Mouse (Mus musculus) hindbrain, postnatal 0 days (tissue): Measurements from ENCODE around the gene Git1. TPM values are rescaled to one million over a fixed set of nuclear protein-coding genes. Genes with fewer than 3 reads are reported as not detected.

Experiments
- ATAC-seq: fragments of 200-750 bp; cut with Nextera tagmentation; 2 replicates; pipeline ENCODE4 v1.8.0; 2017; ENCODE audit warnings: mild to moderate bottlenecking, moderate TSS enrichment, moderate library complexity
- DNase-seq: peaks from one replicate; pipeline ENCODE4 v3.0.0-alpha.2; 2015; ENCODE audit warnings: low spot score
- H3K27ac ChIP-seq: fragments of 300-500 bp; sonication (generic); 2 replicates; pipeline ENCODE4 v1.5.1; 2014; ENCODE audit warnings: mild to moderate bottlenecking
- H3K27me3 ChIP-seq: fragments of 300-500 bp; sonication (generic); 2 replicates; pipeline ENCODE4 v1.6.1; 2014; ENCODE audit warnings: low read length, mixed read lengths; ENCODE audit not compliant: insufficient read depth
- H3K36me3 ChIP-seq: fragments of 300-500 bp; sonication (generic); 2 replicates; pipeline ENCODE4 v1.6.1; 2014; ENCODE audit warnings: low read length, mixed read lengths; ENCODE audit not compliant: insufficient read depth
- H3K4me1 ChIP-seq: fragments of 300-500 bp; sonication (generic); 2 replicates; pipeline ENCODE4 v1.6.1; 2014; ENCODE audit warnings: antibody characterized with exemption, low read length, mixed read lengths; ENCODE audit not compliant: insufficient read depth
- H3K4me2 ChIP-seq: fragments of 300-500 bp; sonication (generic); 2 replicates; pipeline ENCODE4 v1.6.1; 2014; ENCODE audit warnings: low read depth, mild to moderate bottlenecking, low read length, moderate library complexity, mixed read lengths
- H3K4me3 ChIP-seq: fragments of 300-500 bp; sonication (generic); 2 replicates; pipeline ENCODE4 v1.5.1; 2014; ENCODE audit warnings: low read length
- H3K9ac ChIP-seq: fragments of 300-500 bp; sonication (generic); replicated peaks from 2 replicates; pipeline ENCODE4 v1.6.1; 2014; ENCODE audit warnings: mild to moderate bottlenecking, low read length, moderate library complexity, mixed read lengths
- H3K9me3 ChIP-seq: fragments of 300-500 bp; sonication (generic); 2 replicates; pipeline ENCODE4 v1.6.1; 2016; ENCODE audit warnings: low read length, mixed read lengths
- CTCF ChIP-seq: IDR thresholded peaks from 2 replicates; pipeline ENCODE4 v1.5.1; 2016; ENCODE audit warnings: antibody characterized with exemption, control low read depth, low read depth
- WGBS: fragments of 180-500 bp; shearing (Covaris S2); extraction: QIAGEN DNeasy Blood & Tissue Kit; methylation state at CpG from one replicate; pipeline ENCODE4 v1.1.7; 2014; 5-methylcytosine and 5-hydroxymethylcytosine counted together
- polyA plus RNA-seq: library from polyadenylated mRNA; unstranded; fragments of >200 nt; fragmentation: Nextera tagmentation; extraction: Ambion mirVana; gene quantifications from 2 replicates; pipeline ENCODE4 v1.2.1, GENCODE M21; 2015
- total RNA-seq: library from RNA; depleted of rRNA; stranded (reverse); fragments of >200 nt; gene quantifications from 2 replicates; pipeline ENCODE4 v1.2.3, GENCODE M21; 2014

Gene Git1
- total and polyA plus RNA-seq, 2 experiments from 2014 or later = 15.0 to 127 TPM

DNA sequence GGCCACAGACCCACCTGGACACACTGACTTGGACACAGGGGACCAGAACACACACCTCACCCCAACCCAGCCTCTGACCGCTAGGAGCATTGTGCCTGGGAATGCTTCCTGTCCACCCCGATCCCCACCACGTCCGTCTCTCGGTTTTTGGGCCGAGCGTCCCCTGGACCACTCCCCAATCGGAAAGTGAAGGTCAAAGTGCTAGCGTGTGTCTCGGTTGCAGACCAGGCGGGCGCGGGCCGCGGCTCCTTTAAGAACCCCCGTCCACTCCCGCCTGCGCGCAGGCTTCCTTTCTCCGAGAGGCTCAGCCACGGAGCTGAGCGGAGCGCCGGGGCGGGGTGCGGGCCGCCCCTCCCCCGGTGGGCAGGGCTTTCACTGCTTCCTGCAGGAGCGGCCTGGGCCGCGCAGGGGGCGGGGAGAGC is 440 bp upstream of the Git1 start:
- peak; percentile 96 for DNase-seq
- peak overlapping the region; percentile 95 for H3K27ac ChIP-seq
- peaks cover 37% of the 10 kb centered on the region for H3K4me1 ChIP-seq
- H3K36me3 ChIP-seq = no peaks in the 10 kb centered on the region
- H3K9ac ChIP-seq = peak overlapping the region; percentile 97
- H3K27me3 ChIP-seq = no peaks in the 10 kb centered on the region
- peak; percentile 76 for ATAC-seq
- H3K9me3 ChIP-seq = no peaks in the 10 kb centered on the region
- WGBS = under 1% methylated on average over 30 of the region's 32 CpGs
- peak overlapping the region; percentile 94 for H3K4me2 ChIP-seq
- peak overlapping the region; percentile 93 for H3K4me3 ChIP-seq
- TF ChIP-seq CTCF = peak; percentile 41

DNA sequence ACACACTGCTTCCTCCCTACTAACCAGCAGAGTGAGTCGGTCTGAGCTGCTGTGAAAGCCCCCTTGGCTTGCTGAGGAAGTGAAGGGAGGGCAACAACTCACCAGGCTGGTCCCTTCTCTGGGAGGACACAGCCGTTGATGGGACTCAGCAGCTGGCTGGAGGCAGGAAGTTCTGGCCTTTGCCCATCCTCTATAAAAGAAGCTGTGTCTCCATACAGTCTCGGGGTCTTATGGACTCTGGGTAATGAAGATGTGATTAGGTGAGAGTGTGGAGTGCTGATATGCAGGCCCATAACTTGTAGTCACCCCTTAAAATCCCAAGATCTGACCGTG is 948 bp downstream of the Git1 start:
- DNase-seq (no peak), ATAC-seq (no peak)
- peak overlapping the region; percentile 94 for H3K4me2 ChIP-seq
- peaks cover 35% of the 10 kb centered on the region for H3K4me1 ChIP-seq
- no peak for TF ChIP-seq CTCF
- H3K9me3 ChIP-seq = no peaks in the 10 kb centered on the region
- H3K27me3 ChIP-seq = no peaks in the 10 kb centered on the region
- peaks cover 1% of the 10 kb centered on the region for H3K36me3 ChIP-seq
- WGBS = 28% methylated on average over 4 of the region's 4 CpGs
- peak overlapping the region; percentile 95 for H3K27ac ChIP-seq
- peak overlapping the region; percentile 97 for H3K9ac ChIP-seq
- peak overlapping the region; percentile 93 for H3K4me3 ChIP-seq

DNA sequence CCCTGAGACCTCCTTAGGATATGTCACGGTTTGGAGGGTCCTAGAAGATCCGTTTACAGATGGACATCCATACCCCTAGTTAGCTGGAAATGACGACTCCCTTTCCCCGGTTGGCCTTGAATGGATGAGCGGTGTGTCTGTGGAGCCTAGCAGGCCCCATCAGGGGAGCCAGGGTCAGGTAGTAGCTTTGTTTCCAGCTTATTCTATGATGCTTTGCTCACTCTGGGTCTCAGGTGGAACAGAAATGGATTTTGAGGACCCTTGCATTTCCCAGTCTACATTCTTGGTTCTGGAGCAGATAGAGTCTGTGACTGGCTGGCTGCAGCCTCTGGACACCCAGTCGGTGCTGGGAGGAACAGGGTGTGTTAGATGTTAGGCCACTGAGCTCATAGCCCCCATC is 1.4 kb downstream of the Git1 start:
- peaks cover 35% of the 10 kb centered on the region for H3K4me1 ChIP-seq
- no peak for ATAC-seq
- H3K27ac ChIP-seq = peak overlapping the region; percentile 95; the same call in 1 of the 2 replicates

DNA sequence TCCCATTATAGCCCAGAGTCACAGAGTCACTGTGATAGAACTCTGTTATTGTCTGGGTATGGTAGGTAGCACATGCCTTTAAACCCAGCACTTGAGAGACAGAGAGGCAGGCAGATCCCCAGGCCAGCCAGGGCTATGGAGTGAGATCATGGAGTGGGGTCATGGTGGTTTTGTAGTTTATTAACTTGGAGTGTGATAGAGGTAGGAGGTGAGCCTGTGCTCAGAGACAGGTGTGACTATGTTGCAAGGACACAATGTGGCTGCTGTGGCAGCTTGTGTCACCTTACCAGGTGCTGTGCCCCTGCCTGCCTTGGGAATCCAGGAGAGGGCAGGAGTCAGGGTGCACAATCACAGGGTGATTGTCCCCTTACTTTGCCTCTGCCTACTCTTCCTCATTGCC is 2.1 kb downstream of the Git1 start:
- Histone ChIP-seq H3K4me3 (no peak overlapping the region), H3K27me3 (no peaks in the 10 kb centered on the region), H3K36me3 (peaks cover 10% of the 10 kb centered on the region), H3K4me2 (no peak overlapping the region), H3K9ac (peak overlapping the region; percentile 97; the same call in 1 of the 2 replicates), H3K9me3 (no peaks in the 10 kb centered on the region), H3K27ac (no peak overlapping the region), H3K4me1 (peaks cover 36% of the 10 kb centered on the region)
- ATAC-seq = no peak
- no peak for TF ChIP-seq CTCF
- DNase-seq = no peak

More for the DNA sequence above, 1.4 kb downstream of the Git1 start:
- DNase-seq = no peak
- Histone ChIP-seq H3K9ac (peak overlapping the region; percentile 97; the same call in 1 of the 2 replicates), H3K9me3 (no peaks in the 10 kb centered on the region), H3K4me3 (peak overlapping the region; percentile 93), H3K36me3 (peaks cover 6% of the 10 kb centered on the region), H3K4me2 (peak overlapping the region; percentile 94), H3K27me3 (no peaks in the 10 kb centered on the region)
- 73% methylated on average over 6 of the region's 6 CpGs for WGBS
- TF ChIP-seq CTCF = no peak

DNA sequence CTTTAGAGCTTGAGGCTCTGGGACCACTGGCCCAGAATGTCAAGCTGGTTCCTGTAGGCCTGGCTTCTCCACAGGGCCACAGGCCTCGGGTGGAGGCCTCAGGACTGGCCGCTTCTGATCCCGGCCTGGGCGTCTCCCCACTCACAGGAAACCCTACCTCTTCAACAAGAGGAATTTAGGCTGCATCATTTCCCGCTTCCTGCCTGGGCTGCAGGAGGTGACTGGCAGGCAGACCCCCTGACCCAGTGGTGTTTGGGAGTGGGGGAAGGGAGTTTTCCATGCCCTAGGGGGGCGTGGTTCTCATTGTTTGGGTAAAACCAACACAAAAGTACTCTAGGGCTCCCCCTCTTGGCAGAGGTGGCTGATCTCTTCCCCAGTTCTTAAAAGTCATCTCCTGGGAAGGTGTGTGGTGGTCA is 4.0 kb downstream of the Git1 start:
- H3K4me3 ChIP-seq = no peak overlapping the region
- H3K9ac ChIP-seq = no peak overlapping the region
- peaks cover 29% of the 10 kb centered on the region for H3K4me1 ChIP-seq
- no peaks in the 10 kb centered on the region for H3K27me3 ChIP-seq
- 23% methylated on average over 6 of the region's 6 CpGs for WGBS
- no peaks in the 10 kb centered on the region for H3K9me3 ChIP-seq
- no peak overlapping the region for H3K4me2 ChIP-seq
- ATAC-seq = no peak
- peaks cover 10% of the 10 kb centered on the region for H3K36me3 ChIP-seq
- peak; percentile 53 for DNase-seq
- peak overlapping the region; percentile 54 for H3K27ac ChIP-seq
- peak; percentile 48 for TF ChIP-seq CTCF

DNA sequence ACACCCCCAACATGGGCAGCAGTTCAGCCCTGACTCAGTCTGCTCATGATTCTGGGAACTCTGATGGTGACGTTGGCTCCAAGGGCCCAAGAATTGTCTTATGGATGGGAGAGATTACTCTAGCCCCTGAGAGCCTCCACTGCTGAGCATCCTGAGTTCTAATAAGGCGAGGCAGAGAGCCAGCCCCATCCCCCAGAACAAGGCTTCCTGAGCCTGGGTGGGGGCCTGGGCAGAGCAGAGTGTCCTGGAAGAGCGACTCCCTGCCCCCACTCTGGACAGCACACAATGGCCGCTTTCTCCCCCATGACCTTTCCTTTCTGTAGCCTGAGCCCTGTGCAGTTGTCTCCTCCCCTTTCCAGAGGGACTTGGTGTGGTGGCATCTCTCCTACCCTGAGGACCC is 4.5 kb downstream of the Git1 start:
- 38% methylated on average over 4 of the region's 4 CpGs for WGBS
- DNase-seq = no peak
- no peak for ATAC-seq

DNA sequence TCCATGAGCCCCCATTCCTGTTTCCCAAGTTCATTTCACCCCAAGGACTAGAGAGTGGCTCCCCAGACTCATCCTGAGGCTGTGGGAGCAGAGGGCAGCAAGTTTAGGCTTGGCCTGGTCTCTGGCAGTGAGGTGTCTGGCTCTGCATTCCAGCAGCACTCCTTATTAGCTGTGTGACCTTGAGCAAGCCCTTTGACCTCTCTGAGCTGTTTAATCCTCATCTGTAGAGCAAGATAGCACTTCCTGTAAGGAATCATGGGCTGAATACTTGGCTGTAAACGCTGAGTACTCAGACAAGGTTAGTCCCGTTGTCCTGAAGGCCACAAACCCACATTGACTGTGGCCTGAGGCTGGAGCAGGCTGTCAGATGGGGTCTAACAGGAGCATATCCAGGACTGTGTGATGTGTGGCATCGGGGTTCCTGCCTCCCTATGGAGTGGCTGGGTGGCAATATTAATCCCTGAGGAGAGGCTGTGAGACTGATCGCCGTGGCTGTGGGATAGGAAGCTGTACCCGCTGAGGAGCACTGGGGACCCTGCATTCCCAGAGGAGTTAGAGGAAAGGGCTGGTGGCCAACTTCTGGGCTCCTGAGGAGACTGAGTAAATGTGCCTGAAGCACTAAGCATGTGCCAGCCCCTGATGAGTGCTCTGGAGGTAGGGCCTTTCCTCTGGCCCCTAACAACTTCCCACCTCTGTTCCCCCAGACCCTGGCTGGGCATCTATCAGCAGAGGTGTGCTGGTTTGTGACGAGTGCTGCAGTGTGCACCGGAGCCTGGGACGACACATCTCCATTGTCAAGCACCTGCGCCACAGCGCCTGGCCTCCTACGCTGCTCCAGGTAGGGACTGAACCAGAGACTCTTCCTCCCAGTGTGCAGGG is 5.1 kb downstream of the Git1 start:
- H3K9me3 ChIP-seq = no peaks in the 10 kb centered on the region
- peaks cover 25% of the 10 kb centered on the region for H3K4me1 ChIP-seq
- H3K27ac ChIP-seq = peak overlapping the region; percentile 54
- 60% methylated on average over 12 of the region's 12 CpGs for WGBS
- no peak for TF ChIP-seq CTCF
- DNase-seq (no peak), ATAC-seq (no peak)
- 0 out of 2 replicates have a peak overlapping the region, but pooled peaks have one; percentile 13 for H3K9ac ChIP-seq
- no peaks in the 10 kb centered on the region for H3K27me3 ChIP-seq
- no peak overlapping the region for H3K4me2 ChIP-seq
- peaks cover 19% of the 10 kb centered on the region for H3K36me3 ChIP-seq
- no peak overlapping the region for H3K4me3 ChIP-seq

More for the DNA sequence above, 4.5 kb downstream of the Git1 start:
- H3K27me3 ChIP-seq = no peaks in the 10 kb centered on the region
- H3K4me1 ChIP-seq = peaks cover 25% of the 10 kb centered on the region
- peaks cover 13% of the 10 kb centered on the region for H3K36me3 ChIP-seq
- H3K27ac ChIP-seq = peak overlapping the region; percentile 54
- no peak overlapping the region for H3K4me2 ChIP-seq
- no peak for TF ChIP-seq CTCF
- no peaks in the 10 kb centered on the region for H3K9me3 ChIP-seq
- no peak overlapping the region for H3K4me3 ChIP-seq
- 0 out of 2 replicates have a peak overlapping the region, but pooled peaks have one; percentile 13 for H3K9ac ChIP-seq
